Mouse (Mus musculus): ENCODE data around the gene Lta. TPM values are rescaled to one million over a fixed set of nuclear protein-coding genes. Genes with fewer than 3 reads are reported as not detected.
A peak's percentile ranks its signal among the peaks of the same experiment; 100 is the strongest.
"Not testable (repeated sequence)": the region's sequence is repeated elsewhere in the genome, so short reads cannot be mapped to it uniquely, and the experiment has no call there.

The Lta gene
- total RNA-seq, 2 experiments from 2014 or later, result not detected

DNA sequence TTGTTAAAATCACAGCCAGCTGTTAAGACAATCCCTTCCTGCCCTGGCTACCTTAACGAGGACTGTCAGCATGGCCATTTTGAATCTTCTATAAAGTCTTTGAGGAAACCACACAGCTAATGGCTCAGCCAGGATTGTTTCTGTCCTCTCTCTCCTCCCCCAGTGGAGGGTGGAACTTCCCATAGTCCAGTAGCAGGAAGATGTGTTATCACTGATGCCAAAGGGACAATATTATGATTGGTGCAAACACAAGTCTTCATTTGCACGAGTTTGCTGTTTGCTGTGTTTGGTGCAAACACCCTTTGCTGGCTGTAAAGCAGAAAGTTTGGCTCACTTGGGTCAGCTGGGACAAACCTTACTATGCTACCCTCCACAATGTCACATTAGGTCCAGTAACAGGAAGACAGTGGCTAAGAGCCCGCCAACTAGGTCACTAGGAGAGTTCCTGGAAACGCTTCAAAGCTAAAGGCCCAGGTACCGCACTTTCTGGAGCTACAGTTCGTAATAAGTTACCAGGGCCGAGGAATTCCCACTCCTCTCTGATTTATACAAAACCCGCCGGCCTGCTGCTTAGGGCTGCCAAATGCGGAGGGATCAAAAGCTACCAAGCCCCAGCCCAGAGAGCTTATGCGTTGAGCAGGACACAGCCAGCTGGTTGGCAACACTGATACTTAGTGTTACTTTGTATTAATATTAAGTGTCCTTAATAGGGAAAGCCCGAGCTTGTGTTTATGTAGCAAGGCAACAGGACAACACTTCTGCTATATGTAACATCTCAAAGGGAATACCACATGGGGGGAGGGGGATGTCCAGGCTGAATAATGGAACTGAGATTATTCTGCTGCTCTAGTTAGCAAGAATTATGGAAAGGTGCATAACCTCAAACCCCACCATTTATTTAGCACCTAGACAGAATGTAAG, 35.5 kb upstream of the Lta start:
- no peak for ATAC-seq (replicated peaks; ENCODE audit: poor library complexity)

DNA sequence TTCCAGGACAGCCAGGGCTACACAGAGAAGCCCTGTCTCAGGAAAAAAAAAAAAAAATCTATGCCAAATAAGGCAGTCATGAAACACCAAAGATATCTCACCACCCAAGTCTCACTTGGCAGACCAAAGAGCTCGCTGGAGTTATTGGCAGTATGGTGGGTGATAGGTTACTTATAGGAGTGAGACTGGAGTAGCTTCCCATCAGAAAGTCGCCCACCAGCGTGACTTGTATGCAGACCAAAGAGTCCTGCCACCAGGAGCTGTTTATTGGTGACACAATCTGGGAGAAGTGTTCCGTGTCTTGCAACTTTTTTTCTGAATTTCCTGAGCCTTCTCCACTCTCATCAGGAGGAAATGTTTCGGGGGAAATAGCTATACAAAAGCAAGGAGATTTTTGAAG, 34.5 kb upstream of the Lta start:
- no peak for ATAC-seq (replicated peaks; ENCODE audit: poor library complexity)

DNA sequence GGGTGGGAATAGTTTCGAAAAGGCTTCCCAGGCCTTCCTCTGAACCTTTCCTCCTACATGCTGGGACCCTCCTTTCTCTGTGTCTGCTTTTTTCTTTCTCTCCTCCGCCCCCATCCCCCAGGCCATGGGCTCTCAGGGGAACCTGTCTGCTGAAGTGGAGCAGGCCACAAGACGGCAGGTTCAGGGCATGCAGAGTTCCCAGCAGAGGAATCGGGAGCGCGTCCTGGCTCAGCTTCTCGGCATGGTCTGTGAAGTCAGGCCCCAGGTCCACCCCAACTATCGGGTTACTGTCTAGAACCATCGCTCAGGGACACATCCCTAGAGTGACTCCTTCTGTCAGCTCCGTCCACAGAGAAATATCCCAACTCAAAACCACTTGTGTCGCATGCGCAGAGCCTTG, 32.4 kb upstream of the Lta start:
- no peak for ATAC-seq (replicated peaks; ENCODE audit: poor library complexity)

DNA sequence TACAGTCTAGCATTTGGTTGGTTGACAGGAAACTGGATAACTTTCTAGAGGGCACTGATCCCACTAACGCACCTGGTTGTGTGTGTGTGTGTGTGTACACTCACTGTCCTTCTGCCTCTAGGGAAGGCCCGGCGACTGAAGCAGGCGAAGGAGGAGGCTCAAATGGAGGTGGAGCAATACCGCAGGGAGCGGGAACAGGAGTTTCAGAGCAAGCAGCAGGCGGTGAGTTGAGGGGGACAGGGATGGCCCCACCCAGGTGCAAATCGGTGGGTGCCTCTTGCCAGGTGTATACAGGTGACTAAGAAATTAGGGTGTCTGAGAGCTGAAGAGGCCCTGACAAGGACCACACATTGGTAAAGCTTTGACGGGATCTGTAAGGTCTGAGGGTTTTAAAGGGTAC, 31.8 kb upstream of the Lta start:
- no peak for ATAC-seq (replicated peaks; ENCODE audit: poor library complexity)

DNA sequence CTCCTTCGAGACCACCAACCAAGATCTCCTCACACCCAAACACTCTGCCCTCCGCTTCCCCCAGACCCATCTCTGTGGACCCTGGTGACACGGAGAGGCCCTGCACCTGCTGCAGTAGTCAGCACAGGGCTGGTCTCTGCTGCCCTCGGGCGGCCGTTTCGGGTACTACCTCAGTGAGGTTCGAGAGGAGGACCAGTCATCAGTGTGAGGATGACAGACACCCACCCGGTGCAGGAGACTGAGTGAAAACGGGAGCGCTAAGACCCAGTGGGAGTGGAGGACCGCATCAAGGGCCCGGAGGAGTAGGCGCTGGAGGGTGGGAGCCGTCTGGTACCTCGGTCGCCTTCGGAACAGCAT, 31.2 kb upstream of the Lta start:
- ATAC-seq (replicated peaks; ENCODE audit: poor library complexity), result peak; percentile 72

DNA sequence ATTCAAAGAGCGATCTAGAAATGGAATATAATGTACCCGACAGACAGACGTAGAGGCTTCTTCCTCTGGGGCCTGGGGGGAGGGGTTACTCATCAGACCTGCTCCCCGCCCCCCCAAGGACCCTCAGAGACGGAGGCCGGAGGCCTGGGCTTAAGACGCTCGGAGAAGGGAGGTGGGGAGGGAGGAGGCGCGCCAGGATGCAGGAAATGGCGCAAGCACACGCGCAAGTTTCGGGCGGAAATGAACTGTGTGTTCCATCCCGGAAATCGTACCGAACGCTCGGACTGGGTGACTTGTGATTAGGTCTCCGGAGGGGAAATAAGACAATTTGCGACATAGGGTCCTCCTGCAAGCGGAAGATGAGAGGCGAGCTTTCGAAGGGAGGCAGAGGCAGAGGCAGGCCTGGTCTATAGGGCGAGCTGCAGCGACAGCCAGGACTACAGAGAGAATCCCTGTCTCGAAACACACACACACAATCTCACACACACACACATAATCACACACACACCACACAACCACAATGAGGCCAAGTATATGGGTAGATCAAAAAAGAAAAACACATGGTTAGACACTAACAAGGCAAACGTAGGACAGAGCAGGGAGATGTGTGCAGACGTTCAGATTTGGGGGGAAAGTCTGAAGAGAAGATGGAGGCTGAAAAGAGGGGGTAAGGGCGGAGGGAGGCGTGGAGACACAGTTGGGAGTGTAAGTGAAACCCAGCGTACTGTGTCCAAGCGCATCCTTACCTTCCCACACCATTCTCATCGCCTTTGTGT, 30.7 kb upstream of the Lta start, which contains the start of gene Nfkbil1:
TSS of gene Nfkbil1 (minus strand) at position 179 of the 776 bp plus-strand sequence.
- peak; percentile 69 for ATAC-seq (replicated peaks; ENCODE audit: poor library complexity)

DNA sequence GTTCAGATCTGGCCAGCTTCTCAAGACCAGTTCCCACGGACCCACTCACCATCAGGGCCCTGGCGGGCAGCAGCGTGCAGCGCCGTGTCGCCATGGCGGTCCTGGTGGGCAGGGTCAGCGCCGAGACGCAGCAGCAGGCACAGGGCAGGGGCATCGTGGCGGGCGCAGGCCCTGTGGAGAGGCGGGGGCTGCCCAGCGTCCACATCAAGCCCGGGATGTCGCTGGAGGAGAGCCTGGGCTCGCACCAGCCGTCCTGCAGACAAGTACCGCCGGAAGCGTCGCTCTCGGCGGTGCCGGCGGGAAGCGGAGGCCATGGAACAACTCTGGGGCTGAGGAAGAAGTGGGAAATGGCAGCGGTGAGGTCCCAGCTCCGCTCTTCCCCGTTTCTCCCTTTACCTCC, 29.8 kb upstream of the Lta start:
- no peak for ATAC-seq (replicated peaks; ENCODE audit: poor library complexity)

DNA sequence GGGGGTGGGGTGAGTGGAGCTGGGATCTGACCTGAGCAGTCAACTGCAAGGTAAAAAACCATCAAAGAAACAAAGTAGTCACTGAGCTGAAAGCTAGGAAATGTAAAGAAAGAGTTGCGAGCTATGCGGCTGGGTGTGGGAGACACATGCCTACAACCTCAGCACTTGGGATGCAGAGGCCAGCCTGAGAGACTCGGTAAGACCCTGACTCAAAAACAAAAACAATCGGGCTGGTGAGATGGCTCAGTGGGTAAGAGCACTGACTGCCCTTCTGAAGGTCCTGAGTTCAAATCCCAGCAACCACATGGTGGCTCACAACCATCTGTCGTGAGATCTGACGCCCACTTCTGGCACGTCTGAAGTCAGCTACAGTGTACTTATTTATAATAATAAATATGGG, 28.9 kb upstream of the Lta start:
- ATAC-seq (replicated peaks; ENCODE audit: poor library complexity), result not testable (repeated sequence)

DNA sequence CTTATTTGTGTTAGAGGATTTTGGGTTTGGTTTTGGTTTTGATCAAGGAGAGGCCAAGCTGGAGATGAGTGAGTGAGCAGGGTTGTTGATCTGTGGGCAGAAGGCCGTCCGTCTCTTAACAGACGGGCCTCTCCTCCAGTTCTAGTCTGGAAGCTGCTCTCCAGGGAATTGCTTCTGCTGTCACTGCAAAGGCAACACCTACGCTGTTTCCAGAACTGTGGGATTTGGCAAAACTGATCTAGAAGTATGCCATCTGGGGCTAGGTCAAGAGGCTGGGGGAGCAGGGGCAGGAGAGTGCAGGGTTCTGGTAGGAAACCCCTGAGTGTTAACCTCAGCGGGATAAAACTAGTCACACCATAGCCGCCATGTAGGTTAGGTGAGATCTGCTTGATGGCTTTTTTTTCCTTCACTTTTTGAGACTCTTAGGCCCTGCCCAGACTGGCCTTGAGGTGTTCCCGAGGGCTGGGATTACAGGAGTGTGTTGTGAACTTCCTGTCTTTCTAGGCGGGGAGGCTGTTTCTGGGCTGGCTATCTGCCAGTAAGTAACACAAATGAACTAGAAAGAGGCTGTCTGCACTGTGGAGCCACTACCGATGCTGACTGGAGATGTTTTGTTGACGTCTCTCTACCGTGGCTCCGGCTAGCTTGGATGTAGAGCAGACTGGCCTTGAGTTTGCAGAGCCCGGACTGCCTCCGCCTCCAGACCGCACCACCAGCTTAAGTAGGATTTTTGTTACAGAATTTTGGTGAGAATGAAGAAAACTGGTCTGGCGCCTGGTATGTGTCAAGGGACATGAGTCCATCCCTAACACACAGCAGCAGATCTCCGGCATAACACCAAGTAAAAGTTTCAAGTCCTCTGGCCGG, 28.2 kb upstream of the Lta start, which contains the start of gene Atp6v1g2:
TSS of gene Atp6v1g2 (plus strand) at position 547 of the 867 bp plus-strand sequence.
- no peak for ATAC-seq (replicated peaks; ENCODE audit: poor library complexity)

DNA sequence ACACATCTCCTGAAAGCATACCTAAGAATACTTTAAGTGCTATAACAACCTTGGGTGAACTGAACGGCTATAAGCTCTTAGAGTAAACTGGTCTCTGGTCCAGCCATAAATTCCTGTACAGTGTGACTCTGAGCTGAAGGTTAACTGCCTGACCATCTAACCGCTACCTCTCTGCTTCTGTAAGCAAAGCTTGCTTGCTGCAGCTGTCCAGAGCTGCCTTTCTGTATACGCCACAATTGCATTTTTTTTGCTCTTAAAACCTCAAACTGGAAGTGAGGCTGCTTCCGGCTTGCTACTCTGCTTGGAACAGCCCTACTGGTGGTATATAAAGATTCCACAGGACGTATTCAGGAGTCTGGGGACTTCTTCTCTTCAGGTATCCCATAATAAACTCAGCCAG, 27.5 kb upstream of the Lta start:
- ATAC-seq (replicated peaks; ENCODE audit: poor library complexity), result no peak

DNA sequence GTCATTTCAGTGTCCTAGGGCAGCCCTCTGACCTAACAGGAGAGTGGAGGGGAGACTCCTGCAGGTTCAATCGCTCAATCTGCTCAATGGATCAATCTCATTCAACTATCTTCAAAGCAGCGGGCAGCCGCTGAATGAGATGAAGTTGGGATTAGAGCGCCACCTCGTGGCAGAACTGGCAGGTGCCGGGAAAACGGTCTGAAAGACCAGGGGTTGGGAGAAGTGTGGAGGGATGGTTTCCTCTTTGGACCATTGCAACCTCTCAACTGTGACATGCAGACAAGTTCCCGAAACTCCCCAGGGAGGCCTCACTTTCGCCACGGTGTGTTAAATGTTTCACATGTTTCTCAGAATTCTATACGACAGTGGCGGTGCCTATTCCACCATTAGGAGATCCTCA, 26.9 kb upstream of the Lta start:
- ATAC-seq (replicated peaks; ENCODE audit: poor library complexity), result peak; percentile 32

DNA sequence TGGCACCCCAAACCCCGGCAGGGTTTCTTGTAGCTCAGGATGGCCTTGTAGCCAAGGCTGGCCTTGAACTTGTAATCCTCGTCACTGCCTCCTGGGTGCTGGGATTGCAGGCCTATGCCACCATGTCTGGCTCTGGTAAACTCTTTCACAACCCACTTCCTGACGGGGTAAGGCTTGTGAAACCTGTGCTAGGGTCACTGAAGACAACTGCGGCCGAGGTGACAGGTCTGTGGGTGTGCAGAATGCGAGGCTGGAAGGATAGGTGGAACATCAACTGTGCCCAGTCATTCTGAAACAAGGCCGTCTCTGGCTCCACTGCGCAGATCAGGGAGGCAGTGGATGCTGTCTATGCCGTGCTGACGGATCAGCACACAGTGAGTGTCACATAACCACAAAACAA, 25.9 kb upstream of the Lta start:
- ATAC-seq (replicated peaks; ENCODE audit: poor library complexity), result peak; percentile 32

DNA sequence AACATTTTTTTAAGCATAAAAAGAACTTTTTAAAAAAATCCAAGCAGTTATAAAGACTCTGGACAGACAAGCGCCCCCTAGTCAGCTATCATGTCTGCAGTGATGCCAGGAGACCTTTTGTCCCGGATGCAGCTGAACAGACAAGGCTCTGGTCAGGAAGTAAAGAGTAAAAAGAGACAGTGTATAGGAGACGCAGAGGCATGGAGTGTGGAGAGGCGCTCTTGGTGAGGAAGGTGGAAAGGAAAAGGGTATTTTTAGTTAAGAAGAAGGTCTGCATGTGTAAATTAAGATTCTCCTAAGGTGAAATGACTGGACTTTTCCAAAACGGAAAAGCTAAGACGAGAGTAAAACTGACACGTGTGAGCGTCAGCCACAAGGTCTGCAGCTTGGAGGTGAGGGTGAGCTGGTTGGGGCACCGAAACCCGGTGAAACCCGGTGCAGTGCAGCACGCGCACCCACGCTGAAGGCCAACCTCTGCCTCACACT, 21.5 kb upstream of the Lta start:
- ATAC-seq (replicated peaks; ENCODE audit: poor library complexity), result no peak

DNA sequence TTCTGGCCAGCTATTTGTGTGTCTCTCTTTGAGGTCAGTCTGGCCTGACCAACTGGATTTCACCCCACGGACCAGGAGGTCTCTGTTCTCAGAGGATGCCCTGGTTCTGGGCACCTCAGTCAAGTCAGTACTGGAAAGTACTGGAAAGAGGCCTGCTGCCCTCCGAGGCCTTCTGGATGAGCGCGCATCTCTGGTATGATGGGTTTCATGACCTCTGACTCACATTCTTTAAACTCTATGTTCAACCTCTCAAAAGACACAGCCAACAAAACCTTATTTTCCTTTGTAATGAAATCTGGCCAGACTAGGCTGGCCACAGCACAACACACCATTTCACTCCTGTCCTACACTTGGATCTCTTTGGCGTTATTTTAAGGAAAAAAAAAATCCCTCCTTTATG, 20.3 kb upstream of the Lta start:
- no peak for ATAC-seq (replicated peaks; ENCODE audit: poor library complexity)

DNA sequence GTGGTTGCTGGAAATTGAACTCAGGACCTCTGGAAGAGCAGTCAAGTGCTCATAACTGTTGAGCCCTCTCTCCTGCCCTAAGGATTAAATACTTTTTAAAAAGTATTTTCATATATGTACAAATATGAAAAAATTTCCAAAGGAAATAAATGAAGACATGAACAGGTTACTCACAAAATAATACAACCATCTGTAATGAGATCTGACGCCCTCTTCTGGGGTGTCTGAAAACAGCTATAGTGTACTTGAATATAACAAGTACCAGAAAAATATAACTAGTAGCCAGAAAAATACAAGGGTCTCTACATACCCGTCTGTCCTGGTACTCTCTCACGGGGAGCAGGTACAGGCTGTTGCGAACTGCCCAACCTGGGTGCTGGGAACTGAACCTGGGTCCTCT, 19.5 kb upstream of the Lta start:
- no peak for ATAC-seq (replicated peaks; ENCODE audit: poor library complexity)

DNA sequence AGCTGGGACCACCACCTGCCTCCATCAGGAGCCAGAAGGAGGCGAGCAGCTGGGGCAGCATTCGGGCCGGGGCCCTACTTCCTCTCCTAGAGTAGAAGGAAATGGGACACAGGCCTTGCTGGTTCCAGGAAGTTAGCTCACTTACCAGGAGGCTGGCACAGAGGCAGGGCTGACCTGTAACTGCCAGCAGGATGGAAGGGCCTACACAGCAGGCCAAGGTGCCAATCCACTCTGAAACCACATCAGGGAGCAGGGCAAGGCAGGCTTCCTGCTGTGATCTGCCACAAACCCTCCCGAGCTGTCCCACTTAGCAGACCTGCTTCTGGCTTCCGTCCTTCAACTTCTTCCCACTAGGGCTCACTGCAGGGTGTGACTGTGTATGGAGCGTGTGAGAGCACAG, 17.1 kb upstream of the Lta start:
- ATAC-seq (replicated peaks; ENCODE audit: poor library complexity), result peak; percentile 49

DNA sequence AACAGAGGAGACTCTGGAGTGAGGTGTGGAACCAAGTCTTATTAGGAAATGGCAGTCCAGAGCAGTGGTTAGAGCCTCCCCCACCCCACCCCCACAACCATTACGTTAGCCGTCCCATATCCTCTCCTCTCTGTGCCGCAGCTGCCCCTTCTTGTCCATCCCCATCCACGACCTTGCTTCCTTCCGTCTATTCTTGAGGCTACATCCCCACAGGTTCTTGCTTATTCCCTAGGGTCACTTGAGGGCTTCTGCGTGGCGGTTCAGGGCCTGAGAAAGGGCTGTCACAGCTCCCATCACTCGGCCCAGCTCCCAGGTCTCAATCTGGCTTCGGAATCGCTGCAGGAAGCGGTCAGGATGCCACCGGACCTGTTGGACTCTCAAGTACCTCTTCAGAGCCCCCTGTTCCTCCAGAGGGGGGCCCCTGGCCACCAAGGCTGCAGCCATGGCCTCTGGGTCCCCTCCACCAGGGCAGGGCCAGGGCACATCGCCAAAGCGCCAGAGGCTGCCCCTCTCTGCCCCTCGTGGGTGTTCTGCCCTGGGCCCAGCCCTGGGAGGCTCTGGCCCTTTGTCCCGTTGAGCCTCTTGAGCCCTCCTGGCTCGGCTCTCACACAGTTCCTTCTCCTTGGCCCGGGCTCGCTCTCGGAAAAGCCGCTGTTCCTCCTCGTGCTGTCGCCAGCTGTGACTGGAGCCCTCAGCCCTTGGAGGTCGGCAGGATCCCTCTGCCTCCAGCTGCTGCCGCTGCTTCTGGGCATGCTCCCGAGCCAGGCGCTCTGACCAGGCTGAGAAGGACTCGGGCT, 15.2 kb upstream of the Lta start, which contains the start of gene Gm16181:
TSS of gene Gm16181 (plus strand) at position 679 of the 797 bp plus-strand sequence.
- peak; percentile 12; the same call in 1 of the 2 replicates for ATAC-seq (replicated peaks; ENCODE audit: poor library complexity)

DNA sequence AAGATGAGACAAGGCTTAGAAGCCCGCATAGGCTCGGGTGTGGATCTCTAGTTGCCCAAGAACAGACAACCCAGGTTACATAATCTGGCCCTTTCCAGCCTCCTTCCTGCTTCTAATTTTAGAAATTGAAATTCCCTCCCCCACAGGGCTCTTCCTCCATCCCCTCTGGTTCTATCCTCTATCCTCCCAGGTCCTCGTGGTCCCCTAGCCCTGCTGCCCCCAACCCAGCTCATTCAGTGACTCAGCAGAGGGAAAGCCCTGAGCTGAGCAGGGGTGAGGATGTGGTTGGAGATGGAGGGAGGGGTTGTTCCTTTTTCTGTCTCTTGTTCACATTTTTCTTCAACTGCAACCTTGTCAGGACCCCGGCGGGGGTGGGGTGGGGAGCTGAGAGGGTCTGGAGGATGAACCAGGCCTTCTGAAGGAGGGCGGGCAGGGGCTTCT, 14.5 kb upstream of the Lta start:
- peak; percentile 71 for ATAC-seq (replicated peaks; ENCODE audit: poor library complexity)

DNA sequence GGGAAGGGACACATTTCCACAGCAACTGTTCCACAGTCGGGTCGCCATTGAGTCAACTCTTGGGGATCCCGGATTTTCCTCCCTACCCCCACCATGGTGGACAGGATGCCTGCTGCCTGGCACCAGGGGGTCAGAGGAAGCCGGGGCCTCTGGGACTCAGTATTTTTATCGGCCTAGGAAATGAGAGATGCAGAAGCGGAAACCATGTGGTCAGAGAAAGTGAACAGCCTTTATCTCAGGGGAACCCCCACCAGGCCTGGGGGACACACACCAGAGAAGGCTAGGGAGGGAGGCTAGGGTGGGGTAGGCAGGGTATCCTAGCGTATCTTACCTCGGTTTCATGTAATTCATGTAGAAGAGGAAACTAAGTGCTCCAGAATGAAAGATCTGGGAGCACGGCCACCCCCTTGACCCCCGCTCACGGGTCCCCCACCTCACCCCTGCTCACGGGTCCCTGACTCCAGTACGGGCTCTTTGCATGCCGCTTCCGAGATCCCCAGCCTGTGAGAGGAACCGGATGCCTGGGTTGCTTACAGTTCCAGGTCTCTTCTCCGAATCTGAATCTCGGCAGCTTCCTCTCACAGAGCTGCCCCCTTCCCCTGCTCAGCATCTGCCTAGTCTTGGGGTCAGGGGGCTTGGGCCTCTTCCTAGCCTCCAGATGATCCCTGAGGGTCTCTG, 13.5 kb upstream of the Lta start:
- ATAC-seq (replicated peaks; ENCODE audit: poor library complexity), result peak; percentile 38
